Mouse (Mus musculus) heart, adult 11 months (tissue): ENCODE measurements at regions not wholly inside any gene's neighbourhood (a gene's known extent, or its start where the extent isn't known, plus 50 kb on each side); places are given as distances from the start of the nearest gene placed in this dataset.

Experiments
- DNase-seq: peaks from one replicate; pipeline ENCODE4 v3.0.0; 2022

DNA sequence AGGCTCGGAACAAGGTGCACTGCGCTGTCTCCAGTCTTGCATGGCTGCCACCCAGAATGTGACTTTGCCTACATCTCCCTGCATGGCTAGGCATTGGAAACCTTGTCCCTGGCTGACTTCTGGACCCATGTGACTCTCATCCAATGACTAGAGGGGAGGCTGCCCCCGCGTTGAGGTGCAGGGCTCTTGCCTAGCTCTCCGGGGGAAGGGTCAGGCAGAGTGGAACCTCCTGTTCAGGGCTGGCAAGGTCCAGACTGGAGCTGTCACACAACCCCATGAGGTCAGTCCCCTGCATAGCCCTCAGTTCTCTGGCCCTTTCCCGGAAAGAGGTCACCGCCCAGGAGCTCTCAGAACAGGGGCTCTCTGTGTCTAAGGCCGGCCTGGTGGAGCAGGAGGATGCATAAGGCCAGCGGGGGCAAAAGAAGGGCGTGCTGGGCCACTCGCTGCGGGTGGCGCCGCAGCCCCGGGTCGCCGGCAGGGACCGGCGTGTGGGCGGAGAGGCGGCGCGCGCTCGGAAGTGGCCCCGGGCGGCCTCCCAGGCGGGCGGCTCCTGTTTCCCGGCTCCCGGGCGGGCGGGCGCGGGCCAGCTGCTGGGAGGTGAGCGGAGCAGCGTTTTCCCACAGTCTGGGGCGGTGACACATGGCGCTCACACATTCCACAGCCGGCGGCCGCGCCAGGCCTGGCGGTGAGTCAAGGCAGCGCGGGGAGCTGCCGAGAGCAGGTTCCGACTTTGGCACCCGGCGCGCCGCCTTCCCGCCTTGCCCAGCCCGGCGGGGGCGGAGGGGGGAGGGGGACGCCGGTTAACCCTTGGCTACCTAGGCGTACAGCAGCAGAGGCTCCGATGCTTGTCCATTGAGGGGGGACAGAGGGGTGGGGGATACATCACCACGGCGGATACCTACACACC is 55.5 kb upstream of the Hes1 start:
- peak; percentile 100 for DNase-seq

DNA sequence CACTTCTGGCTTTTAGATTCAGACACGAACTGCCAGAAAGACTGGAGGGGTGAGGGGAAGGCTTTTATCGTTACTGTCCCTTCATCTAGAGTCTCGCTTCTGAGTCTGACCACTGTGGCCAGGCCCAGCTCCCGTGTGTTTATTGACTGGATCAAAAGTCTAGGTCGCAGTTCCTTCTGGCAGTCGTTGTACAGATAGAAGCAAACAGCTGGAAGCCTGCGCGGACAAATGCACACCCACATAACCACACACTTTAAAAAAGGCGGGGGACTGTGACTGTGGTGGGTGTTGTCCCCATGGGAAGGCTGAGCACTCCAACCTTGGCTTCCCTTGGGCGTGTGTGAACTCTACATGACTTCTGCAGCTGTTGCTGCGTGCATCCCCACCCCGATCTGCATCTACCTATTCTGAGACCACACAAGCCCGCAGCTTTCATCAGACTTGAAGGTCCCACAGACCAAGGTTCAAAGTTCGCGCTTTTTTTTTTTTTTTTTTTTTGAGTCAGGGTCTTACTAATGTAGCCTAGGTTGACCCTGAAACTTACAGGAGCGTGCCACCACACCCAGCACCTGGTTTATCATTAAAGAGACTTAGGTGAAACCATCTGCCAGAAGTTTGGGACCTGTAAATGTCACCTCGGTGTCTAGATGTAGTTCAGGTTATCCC is 54.5 kb upstream of the Hes1 start:
- DNase-seq, result peak; percentile 98

DNA sequence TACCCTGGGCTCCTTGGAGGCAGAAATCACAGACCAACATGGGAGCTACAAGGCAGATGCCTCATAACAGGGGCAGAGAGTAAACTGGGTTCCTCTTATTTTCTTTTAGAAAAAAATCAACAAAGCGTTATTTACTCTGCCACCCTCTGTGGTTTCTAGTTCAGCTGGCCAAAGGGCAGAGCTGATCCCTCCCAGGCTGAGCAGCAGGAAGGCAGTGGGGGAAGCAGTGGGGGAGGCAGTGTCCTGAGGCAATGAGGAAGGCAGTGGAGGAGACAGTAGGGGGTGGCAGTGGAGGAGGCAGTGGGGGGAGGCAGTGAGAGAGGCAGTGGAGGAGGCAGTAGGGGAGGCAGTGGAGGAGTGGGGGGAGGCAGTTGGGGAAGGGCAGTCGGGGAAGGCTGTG is 51.1 kb upstream of the Hes1 start:
- no peak for DNase-seq

DNA sequence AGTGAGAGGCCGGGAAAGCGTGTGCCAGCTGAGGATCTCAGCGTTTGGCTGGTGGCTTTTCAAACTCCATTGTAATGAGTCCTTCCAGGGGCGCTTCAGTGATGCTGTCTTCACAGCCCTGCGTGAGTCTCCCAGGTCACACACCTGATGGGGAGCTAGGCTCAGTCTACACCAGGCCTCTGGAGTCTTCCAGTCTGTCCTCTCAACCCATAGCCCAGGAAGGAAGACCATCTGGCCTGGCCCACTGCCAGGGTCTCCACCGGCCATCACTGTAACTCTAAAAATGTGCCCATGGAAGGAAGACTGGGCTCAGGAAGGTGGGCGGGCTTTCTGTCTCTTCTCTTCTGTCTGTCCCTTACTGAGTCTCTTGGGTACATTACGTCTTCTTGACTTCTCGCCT is 50.2 kb upstream of the Hes1 start:
- peak; percentile 88 for DNase-seq
